Mouse (Mus musculus) WW6 (cell line): Measurements from ENCODE around the gene Fli1.
A peak's percentile ranks its signal among the peaks of the same experiment; 100 is the strongest.

Experiments
- DNase-seq: peaks from one replicate; pipeline ENCODE4 v3.0.0-alpha.2; 2013; ENCODE audit warnings: low read depth, low spot score

Gene Fli1

DNA sequence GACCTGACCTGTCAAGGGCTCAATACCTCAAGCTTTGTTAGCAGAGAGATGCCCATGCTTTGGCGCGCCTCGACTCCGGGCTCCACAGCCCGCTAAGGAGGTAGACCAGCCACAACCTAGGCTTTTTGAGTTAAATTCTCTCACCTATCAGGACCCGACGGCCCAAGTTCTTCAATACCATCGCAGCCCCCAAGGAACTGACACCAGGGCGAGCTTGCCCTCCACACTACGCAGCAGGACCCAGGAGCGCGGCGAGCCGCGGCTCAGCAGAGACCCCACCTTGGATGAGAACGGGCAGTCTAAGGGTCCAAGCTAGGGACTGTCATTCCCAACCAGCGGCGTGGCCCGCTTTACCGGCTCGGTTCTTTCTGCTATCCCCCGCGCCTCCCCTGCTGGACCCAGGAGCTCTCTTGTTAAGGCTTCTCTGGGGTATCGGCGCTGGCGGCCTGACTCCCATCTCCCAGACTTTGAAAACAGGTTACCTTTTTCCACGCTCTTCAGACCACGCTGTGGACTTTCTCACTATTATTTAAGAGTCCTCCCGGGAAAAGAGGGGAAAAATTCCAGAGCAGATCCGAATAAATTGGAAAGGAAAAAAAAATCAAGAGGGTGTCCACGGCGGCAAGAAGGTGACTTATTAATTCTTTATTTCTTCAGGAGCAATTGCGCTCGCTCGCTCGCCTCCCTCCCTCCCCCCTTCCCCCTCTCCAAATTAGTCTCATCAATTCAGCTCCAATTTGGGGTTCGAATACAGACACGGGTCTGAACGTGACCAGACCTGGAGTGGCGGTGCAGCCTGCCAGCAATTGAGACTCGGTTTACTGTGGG, at the start of gene Fli1:
Gene Fli1 (minus strand): TSS at position 650 of the 828 bp plus-strand sequence.
- DNase-seq, result no peak

- peak; percentile 33 for DNase-seq
Measured at GRCm38 (mm10) chr9:32591732-32592582, 49.3 kb upstream of the Fli1 start.

DNA sequence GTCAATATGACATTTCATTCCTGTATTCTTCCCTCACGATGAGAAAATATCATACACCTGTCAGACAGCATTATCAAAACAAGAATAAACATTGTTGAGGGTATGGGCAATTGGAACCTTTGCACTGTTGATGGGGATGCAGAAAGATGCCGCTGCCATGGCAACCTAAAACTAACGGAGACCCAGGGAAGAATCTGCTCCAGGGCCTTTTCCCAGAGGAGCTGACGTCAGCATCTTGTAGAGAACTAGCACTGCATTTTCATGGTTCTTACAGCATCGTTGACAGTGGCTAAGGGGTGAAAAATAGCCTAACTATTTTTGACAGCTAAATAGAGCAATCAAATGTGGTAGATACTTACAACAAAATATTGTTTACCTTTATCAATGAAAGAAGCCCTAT, 47.9 kb upstream of the Fli1 start:
- DNase-seq, result no peak

DNA sequence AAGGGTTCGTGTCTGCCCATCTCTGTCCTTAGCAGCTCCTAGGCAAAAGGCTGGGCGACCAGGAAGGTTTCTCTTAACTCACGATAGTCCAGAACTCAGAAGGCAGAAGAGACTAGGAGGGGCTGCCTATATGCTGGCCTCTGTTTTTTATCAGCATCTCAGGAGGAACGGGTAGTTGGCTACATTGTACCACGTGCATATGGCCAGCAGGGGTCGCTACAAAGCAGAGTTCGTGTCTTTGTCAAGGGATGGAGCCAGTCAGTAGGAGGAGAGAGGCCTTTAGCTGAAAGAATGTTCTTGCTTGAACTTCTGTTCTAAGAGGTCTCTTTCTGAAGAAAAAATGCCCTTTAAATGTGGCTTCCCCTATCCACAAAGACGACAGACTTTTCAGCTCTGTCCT, 47.2 kb upstream of the Fli1 start:
- peak; percentile 45 for DNase-seq

GRCm38 (mm10) chr9:32585357-32585756, 42.7 kb upstream of the Fli1 start:
- DNase-seq, result no peak

GRCm38 (mm10) chr9:32583905-32584304, 41.2 kb upstream of the Fli1 start:
- DNase-seq, result no peak

DNA sequence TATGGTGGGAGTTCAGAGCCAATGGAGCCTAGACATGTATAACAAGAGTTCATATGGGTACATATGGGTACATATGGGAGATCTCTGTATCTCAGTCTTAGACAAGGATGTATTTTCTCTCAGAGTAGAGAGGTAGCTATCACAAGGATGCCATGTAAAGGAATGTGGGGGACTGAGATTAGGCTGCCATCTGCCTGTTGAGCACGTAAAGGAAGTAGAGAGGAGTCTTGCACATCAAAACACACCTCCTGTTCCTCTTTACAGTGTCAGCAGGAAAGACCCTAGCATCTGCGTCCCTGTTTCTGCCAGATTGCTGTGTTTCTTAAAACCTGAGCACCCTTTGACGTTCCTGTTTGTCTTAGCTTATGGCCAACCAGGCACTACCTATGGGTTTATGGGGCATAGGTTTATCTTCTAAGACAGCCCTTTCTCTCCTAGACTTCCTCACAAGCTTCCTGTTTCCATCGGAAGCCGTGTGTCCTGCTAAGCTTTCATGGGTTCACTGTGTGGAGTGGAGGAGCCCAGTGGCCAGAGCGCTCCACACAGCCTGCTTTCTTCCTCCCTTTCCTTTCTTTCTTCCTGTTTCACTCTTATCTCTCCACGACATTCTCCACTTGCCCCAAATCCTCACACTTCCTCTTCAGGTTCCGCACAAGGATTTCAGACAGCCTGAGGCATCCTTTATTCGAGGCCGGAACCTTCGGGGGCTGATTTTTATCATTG, 39.4 kb upstream of the Fli1 start:
- no peak for DNase-seq

DNA sequence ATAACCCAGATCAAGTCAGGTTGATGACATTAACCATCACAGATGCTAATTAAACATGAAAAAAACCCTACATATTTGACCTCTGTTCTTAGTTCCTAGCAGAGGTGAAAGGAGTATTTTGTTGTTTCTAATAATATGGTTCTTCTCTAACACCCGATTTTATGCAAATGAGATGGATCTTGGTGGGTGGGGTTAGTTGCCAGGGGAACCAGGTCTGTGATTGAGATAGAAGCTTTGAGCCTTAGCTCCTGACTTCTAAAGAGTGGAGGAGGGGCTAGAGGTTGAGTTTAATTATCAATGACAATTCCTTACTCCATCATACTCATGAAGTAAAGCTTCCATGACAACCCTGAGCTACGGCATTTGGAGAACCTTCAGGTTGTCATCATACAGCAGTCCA, 35.8 kb upstream of the Fli1 start:
- no peak for DNase-seq

DNA sequence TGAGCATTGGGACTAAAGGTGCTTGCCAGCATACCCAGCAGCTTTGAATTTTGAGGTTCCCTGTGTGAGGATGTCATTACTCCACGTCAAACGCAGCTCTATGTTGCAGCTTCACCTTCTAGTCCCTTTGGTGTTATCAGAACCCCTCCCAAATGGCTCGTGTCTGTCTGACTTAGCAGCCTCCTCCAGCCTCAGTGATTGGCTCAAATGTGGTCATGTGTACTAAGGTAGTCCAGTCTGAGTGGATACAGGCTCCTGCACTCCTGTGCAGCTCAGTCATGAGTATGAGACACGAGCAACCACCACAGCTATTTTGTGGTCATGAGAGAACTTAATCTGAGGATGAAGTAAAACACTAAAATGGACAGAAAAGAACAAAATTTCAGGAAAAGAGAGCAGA, 31.0 kb upstream of the Fli1 start:
- no peak for DNase-seq

DNA sequence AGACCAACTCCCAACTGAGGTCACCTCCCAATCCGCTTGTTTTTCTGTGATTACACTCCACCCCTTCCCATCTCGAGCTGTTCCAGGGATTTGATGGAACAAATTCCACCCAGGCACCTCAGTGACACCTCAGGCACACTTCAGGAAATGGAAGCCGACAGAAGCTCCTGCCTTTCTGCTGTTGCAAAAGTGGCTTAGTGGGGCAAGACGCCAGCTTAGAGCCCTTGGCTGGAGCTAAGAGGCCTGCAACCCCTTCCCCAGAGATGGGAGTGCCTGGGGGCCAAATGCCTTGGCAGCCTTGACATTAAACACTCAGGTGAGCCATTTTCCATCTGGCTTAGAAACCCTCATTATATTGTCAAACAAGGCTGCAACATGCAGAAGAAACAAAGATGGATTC, 29.0 kb upstream of the Fli1 start:
- DNase-seq, result no peak

- no peak for DNase-seq
Measured at GRCm38 (mm10) chr9:32570547-32570946, 27.9 kb upstream of the Fli1 start.

- no peak for DNase-seq
Measured at GRCm38 (mm10) chr9:32569261-32569660, 26.6 kb upstream of the Fli1 start.

DNA sequence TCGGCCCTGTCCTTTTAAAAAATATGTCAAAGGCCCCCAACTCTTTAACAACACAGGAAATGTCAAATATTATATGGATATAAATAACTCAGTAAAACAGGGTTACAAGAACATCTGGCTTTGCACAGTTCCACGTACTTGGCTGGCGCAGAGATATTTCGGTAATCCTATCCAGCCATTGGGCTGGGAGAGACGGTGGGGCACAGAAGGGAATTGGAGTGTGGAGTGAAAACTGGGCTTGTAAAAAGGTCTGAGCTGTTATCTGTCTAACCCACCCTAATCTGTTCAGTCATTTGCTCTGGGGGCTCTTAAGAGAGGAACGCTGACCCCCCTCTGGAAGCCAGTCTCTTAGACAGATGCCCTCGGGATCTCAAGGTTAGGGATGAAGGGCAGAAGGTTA, 24.9 kb upstream of the Fli1 start:
- DNase-seq, result no peak

- no peak for DNase-seq
Measured at GRCm38 (mm10) chr9:32565309-32565708, 22.6 kb upstream of the Fli1 start.

DNA sequence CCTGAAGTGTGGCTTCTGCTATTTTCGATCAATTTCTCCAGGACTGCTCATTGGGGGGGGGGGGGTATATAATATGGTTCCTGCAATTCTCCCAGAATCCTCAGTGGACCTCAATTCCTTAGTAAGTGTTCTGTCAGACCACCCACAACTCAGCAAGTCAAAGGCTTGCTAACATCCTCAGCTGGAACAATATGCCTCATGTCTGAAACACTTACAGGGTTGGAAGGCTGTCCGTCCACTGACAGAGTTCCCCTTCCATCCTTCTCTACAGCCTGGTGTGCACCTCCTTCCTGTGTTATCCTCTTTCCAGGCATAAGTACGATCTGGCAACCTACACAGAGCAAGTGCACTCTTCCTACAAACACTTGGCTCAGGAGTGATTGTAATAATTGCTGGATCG, 20.2 kb upstream of the Fli1 start:
- DNase-seq, result no peak

GRCm38 (mm10) chr9:32562409-32562808, 19.7 kb upstream of the Fli1 start:
- DNase-seq, result no peak

- no peak for DNase-seq
Measured at GRCm38 (mm10) chr9:32561190-32561890, 18.7 kb upstream of the Fli1 start.

- DNase-seq, result no peak
Measured at GRCm38 (mm10) chr9:32559859-32560258, 17.2 kb upstream of the Fli1 start.

GRCm38 (mm10) chr9:32559454-32559853, 16.8 kb upstream of the Fli1 start:
- no peak for DNase-seq

DNA sequence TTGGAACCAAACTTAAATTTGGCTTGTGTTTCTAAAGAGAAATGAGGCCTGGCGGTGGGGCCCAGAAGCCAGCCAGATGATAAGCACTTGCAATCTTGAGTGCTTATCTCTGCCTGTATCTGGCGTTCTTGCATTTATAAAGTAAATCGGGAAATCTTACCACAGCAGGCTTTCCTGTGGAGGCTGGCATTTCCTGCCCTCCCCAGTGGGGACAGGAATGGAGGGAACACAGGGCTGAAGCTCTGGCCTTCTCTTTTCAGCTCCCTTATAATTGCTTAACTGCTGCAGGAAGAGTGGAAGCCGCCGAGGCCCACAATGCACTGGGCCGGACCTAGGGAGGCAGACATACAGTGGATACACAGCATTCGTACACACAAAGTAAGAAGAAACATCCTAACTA, 13.7 kb upstream of the Fli1 start:
- DNase-seq, result no peak

GRCm38 (mm10) chr9:32555279-32555678, 12.6 kb upstream of the Fli1 start:
- no peak for DNase-seq

GRCm38 (mm10) chr9:32550541-32550940, 7.9 kb upstream of the Fli1 start:
- DNase-seq, result no peak
